Mouse (Mus musculus) activated CD4-positive, CD25-positive, alpha-beta regulatory T cell, adult 4 months (primary cell): Measurements from ENCODE around the gene Atp6ap2. TPM values are rescaled to one million over a fixed set of nuclear protein-coding genes. Genes with fewer than 3 reads are reported as not detected.

Experiments used
- polyA plus RNA-seq, 2 experiments: library from polyadenylated mRNA; unstranded; fragments of 100-300 nt; shearing (Covaris generic); gene quantifications; one replicate each; pipeline ENCODE4 v1.2.1; 2017

The Atp6ap2 gene
- polyA plus RNA-seq, 2 experiments from 2014 or later, result 60.7 to 68.1 TPM

Other genes with a start within 250 kb of the Atp6ap2 start
- gene 1810030O07Rik, start 85.9 kb downstream of the Atp6ap2 start, polyA plus RNA-seq, result 10 to 100 TPM; 59.8 to 60.7 TPM
- gene Med14, start 174.3 kb downstream of the Atp6ap2 start, polyA plus RNA-seq, result 10 to 100 TPM; 11.1 to 11.8 TPM